Mouse (Mus musculus): ENCODE data around the gene Rasa4. TPM values are rescaled to one million over a fixed set of nuclear protein-coding genes. Genes with fewer than 3 reads are reported as not detected.
"Not testable (repeated sequence)": the region's sequence is repeated elsewhere in the genome, so short reads cannot be mapped to it uniquely, and the experiment has no call there.

Gene Rasa4
- 1 to 10 TPM; 2.1 to 2.4 TPM for total RNA-seq (2021)

GRCm38 (mm10) chr5:136083669-136084107 lies at the start of gene Rasa4:
TSS of gene Rasa4 (plus strand) at chr5:136083916.
- DNase-seq = peak; percentile 94

- DNase-seq = no peak
Measured at GRCm38 (mm10) chr5:136034868-136035267, 48.8 kb upstream of the Rasa4 start.

GRCm38 (mm10) chr5:136035285-136035684 lies 48.4 kb upstream of the Rasa4 start:
- DNase-seq = no peak

GRCm38 (mm10) chr5:136036667-136037066 lies 47.0 kb upstream of the Rasa4 start:
- DNase-seq = no peak

- DNase-seq = no peak
Measured at GRCm38 (mm10) chr5:136038258-136039214, 45.2 kb upstream of the Rasa4 start, which contains the start of gene Upk3b. TSS of gene Upk3b (plus strand) at chr5:136038496.

GRCm38 (mm10) chr5:136040210-136040609 lies 43.5 kb upstream of the Rasa4 start:
- DNase-seq = no peak

- DNase-seq = no peak
Measured at GRCm38 (mm10) chr5:136041260-136041659, 42.5 kb upstream of the Rasa4 start.

GRCm38 (mm10) chr5:136041666-136042065 lies 42.0 kb upstream of the Rasa4 start:
- no peak for DNase-seq

GRCm38 (mm10) chr5:136044865-136045264 lies 38.9 kb upstream of the Rasa4 start:
- DNase-seq = peak; percentile 29

GRCm38 (mm10) chr5:136045408-136045807 lies 38.3 kb upstream of the Rasa4 start:
- DNase-seq = no peak

GRCm38 (mm10) chr5:136045987-136046386 lies 37.7 kb upstream of the Rasa4 start:
- DNase-seq = peak; percentile 91

- DNase-seq = not testable (repeated sequence)
Measured at GRCm38 (mm10) chr5:136048541-136048940, 35.2 kb upstream of the Rasa4 start.

- no peak for DNase-seq
Measured at GRCm38 (mm10) chr5:136049926-136050325, 33.8 kb upstream of the Rasa4 start.

GRCm38 (mm10) chr5:136051231-136052085 lies 32.3 kb upstream of the Rasa4 start:
- DNase-seq = peak; percentile 64

GRCm38 (mm10) chr5:136052861-136053655 lies 30.7 kb upstream of the Rasa4 start:
- no peak for DNase-seq

- DNase-seq = no peak
Measured at GRCm38 (mm10) chr5:136054301-136055077, 29.2 kb upstream of the Rasa4 start, which contains the start of gene Upk3bl. TSS of gene Upk3bl (plus strand) at chr5:136054492.

GRCm38 (mm10) chr5:136056062-136056461 lies 27.7 kb upstream of the Rasa4 start:
- DNase-seq = no peak

GRCm38 (mm10) chr5:136057085-136057484 lies 26.6 kb upstream of the Rasa4 start:
- no peak for DNase-seq

GRCm38 (mm10) chr5:136061567-136061966 lies 22.1 kb upstream of the Rasa4 start:
- DNase-seq = peak; percentile 89

GRCm38 (mm10) chr5:136063920-136064319 lies 19.8 kb upstream of the Rasa4 start:
- DNase-seq = no peak

All from heart, postnatal 4 days (tissue).